Mouse (Mus musculus): ENCODE results near the gene Tex44. TPM values are rescaled to one million over a fixed set of nuclear protein-coding genes. Genes with fewer than 3 reads are reported as not detected.
"Not testable (repeated sequence)": the region's sequence is repeated elsewhere in the genome, so short reads cannot be mapped to it uniquely, and the experiment has no call there.

Tex44 gene
- polyA plus RNA-seq, 1 experiment from 2014 or later, result not detected

DNA sequence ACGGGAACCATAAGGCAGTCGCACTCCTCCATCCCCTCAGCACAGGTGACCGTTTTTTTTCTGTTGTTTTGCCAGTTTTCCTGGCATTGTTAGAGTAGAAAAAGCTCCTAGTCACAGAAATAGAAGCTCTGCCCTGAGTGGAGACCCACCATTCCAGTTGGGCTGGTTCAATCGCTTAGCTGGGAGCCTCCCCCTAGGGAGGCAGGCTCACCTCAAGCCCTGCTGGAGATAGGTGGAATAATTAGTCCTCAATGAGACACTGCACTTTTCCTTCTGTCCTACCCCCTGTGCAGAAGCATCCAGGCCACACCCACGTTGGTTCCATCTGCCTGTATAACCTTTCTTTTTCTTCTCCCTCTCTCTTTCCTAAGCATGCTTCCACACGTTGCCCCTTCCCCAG is 23.8 kb downstream of the Tex44 start:
- Histone ChIP-seq H3K4me1 (replicated peaks) (peaks cover 11% of the 10 kb centered on the region), H3K9ac (replicated peaks) (no peak overlapping the region), H3K4me2 (no peak overlapping the region), H3K4me3 (replicated peaks) (no peak overlapping the region), H3K27me3 (no peaks in the 10 kb centered on the region), H3K36me3 (no peaks in the 10 kb centered on the region), H3K9me3 (no peaks in the 10 kb centered on the region), H3K27ac (no peak overlapping the region)
- WGBS, result 48% methylated on average over 6 of the region's 6 CpGs
- no peak for ATAC-seq (ENCODE audit: insufficient number of reproducible peaks, insufficient read depth, low FRiP score, low TSS enrichment, low read depth)

- WGBS, result 77% methylated on average over 5 of the region's 5 CpGs
- H3K27ac ChIP-seq, result no peak overlapping the region
- no peaks in the 10 kb centered on the region for H3K9me3 ChIP-seq
- no peak overlapping the region for H3K4me3 ChIP-seq (replicated peaks)
- H3K36me3 ChIP-seq, result no peaks in the 10 kb centered on the region
- no peak overlapping the region for H3K9ac ChIP-seq (replicated peaks)
- no peak overlapping the region for H3K4me2 ChIP-seq
- H3K27me3 ChIP-seq, result no peaks in the 10 kb centered on the region
- no peak for ATAC-seq (ENCODE audit: insufficient number of reproducible peaks, insufficient read depth, low FRiP score, low TSS enrichment, low read depth)
- peaks cover 10% of the 10 kb centered on the region for H3K4me1 ChIP-seq (replicated peaks)
Measured at GRCm38 (mm10) chr1:86452713-86453112, 26.6 kb downstream of the Tex44 start.

- H3K4me3 ChIP-seq (replicated peaks), result no peak overlapping the region
- H3K4me1 ChIP-seq (replicated peaks), result 0 out of 2 replicates have a peak, but pooled peaks cover 2% of the 10 kb centered on the region
- H3K9ac ChIP-seq (replicated peaks), result no peak overlapping the region
- H3K27me3 ChIP-seq, result no peaks in the 10 kb centered on the region
- WGBS, result 51% methylated on average over 13 of the region's 13 CpGs
- H3K27ac ChIP-seq, result peak overlapping the region; percentile 64; the same call in 1 of the 2 replicates
- no peak for ATAC-seq (ENCODE audit: insufficient number of reproducible peaks, insufficient read depth, low FRiP score, low TSS enrichment, low read depth)
- H3K36me3 ChIP-seq, result no peaks in the 10 kb centered on the region
- H3K9me3 ChIP-seq, result no peaks in the 10 kb centered on the region
- no peak overlapping the region for H3K4me2 ChIP-seq
Measured at GRCm38 (mm10) chr1:86456892-86457581, 30.9 kb downstream of the Tex44 start.

DNA sequence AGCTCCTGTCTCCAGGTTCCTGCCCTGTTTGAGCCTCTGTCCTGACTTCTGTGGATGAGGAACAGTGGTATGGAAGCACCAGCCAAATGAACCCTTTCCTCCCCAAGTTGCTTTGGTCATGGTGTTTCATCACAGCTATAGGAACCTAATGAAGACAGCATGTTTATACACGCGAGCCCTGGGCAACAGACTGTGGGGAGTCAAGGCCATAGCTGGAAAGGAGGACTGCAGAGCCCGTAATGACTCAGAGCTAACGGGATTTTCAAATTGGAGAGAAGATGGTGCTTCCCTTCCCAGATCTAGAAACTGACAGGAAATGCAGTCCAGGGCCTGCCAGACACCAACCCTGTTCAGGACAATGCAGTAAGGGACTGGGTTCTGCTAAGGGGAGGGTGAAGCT is 33.2 kb downstream of the Tex44 start:
- no peak overlapping the region for H3K9ac ChIP-seq (replicated peaks)
- no peak overlapping the region for H3K4me3 ChIP-seq (replicated peaks)
- ATAC-seq (ENCODE audit: insufficient number of reproducible peaks, insufficient read depth, low FRiP score, low TSS enrichment, low read depth), result no peak
- H3K9me3 ChIP-seq, result no peaks in the 10 kb centered on the region
- no peaks in the 10 kb centered on the region for H3K36me3 ChIP-seq
- no peaks in the 10 kb centered on the region for H3K27me3 ChIP-seq
- peaks cover 7% of the 10 kb centered on the region; the same call in 1 of the 2 replicates for H3K4me1 ChIP-seq (replicated peaks)
- 69% methylated on average over 4 of the region's 4 CpGs for WGBS
- no peak overlapping the region for H3K27ac ChIP-seq
- H3K4me2 ChIP-seq, result no peak overlapping the region

DNA sequence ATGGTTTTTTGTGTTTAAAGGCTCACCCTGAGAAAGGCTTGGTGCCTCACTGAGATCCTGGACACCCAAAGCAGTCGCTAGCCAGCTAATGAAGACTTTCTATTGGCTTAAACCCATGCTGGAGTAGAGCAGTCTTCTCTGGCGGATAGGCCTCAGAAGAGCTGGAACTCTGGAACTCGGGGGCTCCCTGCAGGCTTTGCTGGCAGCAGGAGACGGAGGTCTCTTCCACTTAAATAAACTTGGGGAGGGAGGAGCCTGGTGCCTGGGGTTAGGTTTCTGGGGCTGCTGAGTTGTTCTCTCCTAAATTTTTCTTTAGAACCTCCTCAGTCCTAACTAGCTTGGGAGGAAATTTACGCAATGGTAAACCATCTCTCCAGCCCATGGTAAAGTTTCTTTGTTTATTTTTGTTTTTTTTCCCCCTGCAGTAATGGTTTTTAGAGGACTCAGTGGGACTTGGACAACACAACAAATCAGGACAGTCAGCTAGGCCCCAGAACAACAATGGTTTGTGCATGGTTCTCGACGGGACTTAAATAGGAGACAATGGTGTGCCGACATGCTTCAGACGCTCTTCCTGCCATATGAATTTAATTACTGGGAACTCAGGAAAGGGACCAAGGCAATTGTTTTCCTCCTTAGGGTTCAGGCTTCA is 38.2 kb downstream of the Tex44 start:
- ATAC-seq (ENCODE audit: insufficient number of reproducible peaks, insufficient read depth, low FRiP score, low TSS enrichment, low read depth), result no peak
- no peak overlapping the region; the same call in 1 of the 2 replicates for H3K9ac ChIP-seq (replicated peaks)

GRCm38 (mm10) chr1:86464875-86465224 is 38.7 kb downstream of the Tex44 start:
- H3K9me3 ChIP-seq, result no peaks in the 10 kb centered on the region; the same call in 1 of the 2 replicates
- 26% methylated on average over 4 of the region's 4 CpGs for WGBS
- H3K4me2 ChIP-seq, result no peak overlapping the region
- no peak overlapping the region for H3K4me3 ChIP-seq (replicated peaks)
- no peaks in the 10 kb centered on the region for H3K27me3 ChIP-seq
- no peak overlapping the region; the same call in 1 of the 2 replicates for H3K9ac ChIP-seq (replicated peaks)
- H3K4me1 ChIP-seq (replicated peaks), result peaks cover 11% of the 10 kb centered on the region
- no peaks in the 10 kb centered on the region for H3K36me3 ChIP-seq
- ATAC-seq (ENCODE audit: insufficient number of reproducible peaks, insufficient read depth, low FRiP score, low TSS enrichment, low read depth), result no peak
- H3K27ac ChIP-seq, result peak overlapping the region; percentile 95

More for the DNA sequence above, 38.2 kb downstream of the Tex44 start:
- 34% methylated on average over 9 of the region's 9 CpGs for WGBS
- Histone ChIP-seq H3K4me2 (no peak overlapping the region), H3K4me1 (replicated peaks) (peaks cover 11% of the 10 kb centered on the region), H3K27me3 (no peaks in the 10 kb centered on the region), H3K27ac (peak overlapping the region; percentile 95), H3K4me3 (replicated peaks) (no peak overlapping the region), H3K9me3 (no peaks in the 10 kb centered on the region; the same call in 1 of the 2 replicates), H3K36me3 (no peaks in the 10 kb centered on the region)

- H3K4me3 ChIP-seq (replicated peaks), result no peak overlapping the region
- no peaks in the 10 kb centered on the region for H3K27me3 ChIP-seq
- H3K4me1 ChIP-seq (replicated peaks), result peaks cover 17% of the 10 kb centered on the region
- H3K36me3 ChIP-seq, result no peaks in the 10 kb centered on the region
- H3K27ac ChIP-seq, result no peak overlapping the region
- H3K9ac ChIP-seq (replicated peaks), result no peak overlapping the region
- no peaks in the 10 kb centered on the region; the same call in 1 of the 2 replicates for H3K9me3 ChIP-seq
- H3K4me2 ChIP-seq, result no peak overlapping the region
- WGBS, result 85% methylated on average over 8 of the region's 8 CpGs
- no peak for ATAC-seq (ENCODE audit: insufficient number of reproducible peaks, insufficient read depth, low FRiP score, low TSS enrichment, low read depth)
Measured at GRCm38 (mm10) chr1:86467416-86467815, 41.3 kb downstream of the Tex44 start.

DNA sequence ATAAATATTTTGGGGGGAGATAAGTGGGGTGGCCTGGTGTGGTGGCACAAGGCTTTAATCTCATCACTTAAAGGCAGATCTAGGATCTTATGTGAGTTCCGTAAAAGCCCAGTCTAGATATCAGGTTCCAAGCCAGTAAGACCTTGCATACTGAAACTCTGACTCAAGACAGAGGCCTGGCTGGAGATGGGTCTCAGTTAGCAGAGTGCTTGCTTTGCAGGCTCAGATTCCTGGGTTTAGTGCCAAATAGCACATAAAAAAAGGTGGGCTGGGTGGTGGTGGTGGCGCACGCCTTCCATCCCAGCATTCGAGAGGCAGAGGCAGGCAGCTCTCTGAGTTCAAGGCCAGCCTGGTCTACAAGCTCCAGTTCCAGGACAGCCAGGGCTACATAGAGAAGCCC is 43.7 kb downstream of the Tex44 start:
- no peaks in the 10 kb centered on the region for H3K27me3 ChIP-seq
- H3K36me3 ChIP-seq, result no peaks in the 10 kb centered on the region
- H3K27ac ChIP-seq, result no peak overlapping the region
- ATAC-seq (ENCODE audit: insufficient number of reproducible peaks, insufficient read depth, low FRiP score, low TSS enrichment, low read depth), result no peak
- H3K9me3 ChIP-seq, result no peaks in the 10 kb centered on the region; the same call in 1 of the 2 replicates
- WGBS, result 96% methylated on average over 4 of the region's 4 CpGs
- no peak overlapping the region for H3K4me2 ChIP-seq
- H3K9ac ChIP-seq (replicated peaks), result no peak overlapping the region
- no peak overlapping the region for H3K4me3 ChIP-seq (replicated peaks)
- peaks cover 12% of the 10 kb centered on the region for H3K4me1 ChIP-seq (replicated peaks)

GRCm38 (mm10) chr1:86470519-86471181 is 44.5 kb downstream of the Tex44 start:
- Histone ChIP-seq H3K27ac (peak overlapping the region; percentile 37; the same call in 1 of the 2 replicates), H3K36me3 (no peaks in the 10 kb centered on the region), H3K4me2 (no peak overlapping the region), H3K4me1 (replicated peaks) (peaks cover 10% of the 10 kb centered on the region), H3K9ac (replicated peaks) (no peak overlapping the region), H3K9me3 (no peaks in the 10 kb centered on the region; the same call in 1 of the 2 replicates), H3K27me3 (no peaks in the 10 kb centered on the region), H3K4me3 (replicated peaks) (no peak overlapping the region)
- peak; percentile 28; the same call in 1 of the 2 replicates for ATAC-seq (ENCODE audit: insufficient number of reproducible peaks, insufficient read depth, low FRiP score, low TSS enrichment, low read depth)
- WGBS, result 87% methylated on average over 12 of the region's 12 CpGs

DNA sequence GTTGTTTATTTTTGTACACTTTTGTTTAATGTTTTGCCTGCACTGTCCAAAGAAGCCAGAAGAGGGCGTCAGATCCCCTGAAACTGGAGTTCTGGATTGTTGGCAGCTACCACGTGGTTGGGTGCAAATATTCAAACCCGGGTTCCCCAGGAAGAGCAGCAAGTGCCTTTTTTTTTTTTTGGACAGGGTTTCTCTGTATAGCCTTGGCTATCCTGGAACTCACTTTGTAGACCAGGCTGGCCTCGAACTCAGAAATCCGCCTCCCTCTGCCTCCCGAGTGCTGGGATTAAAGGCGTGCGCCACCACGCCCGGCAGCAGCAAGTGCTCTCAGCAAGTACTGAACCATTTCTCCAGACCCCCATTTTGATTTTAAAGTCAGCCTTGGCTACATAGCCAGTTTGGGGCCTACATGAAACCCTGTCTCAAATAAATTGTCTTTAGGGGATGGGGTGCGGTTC is 45.4 kb downstream of the Tex44 start:
- not testable (repeated sequence) for H3K4me3 ChIP-seq (replicated peaks); H3K27me3 ChIP-seq; H3K9ac ChIP-seq (replicated peaks); ATAC-seq (ENCODE audit: insufficient number of reproducible peaks, insufficient read depth, low FRiP score, low TSS enrichment, low read depth); H3K36me3 ChIP-seq; H3K9me3 ChIP-seq
- Histone ChIP-seq H3K4me1 (replicated peaks) (peaks cover 10% of the 10 kb centered on the region), H3K4me2 (peak overlapping the region; percentile 49; the same call in 1 of the 2 replicates), H3K27ac (peak overlapping the region; percentile 91)
- 76% methylated on average over 11 of the region's 11 CpGs for WGBS

Measured in limb, embryonic 12.5 days (tissue).